Comparison of ENCODE assay signal across 23 mouse cellular contexts in the genomic region with DNA sequence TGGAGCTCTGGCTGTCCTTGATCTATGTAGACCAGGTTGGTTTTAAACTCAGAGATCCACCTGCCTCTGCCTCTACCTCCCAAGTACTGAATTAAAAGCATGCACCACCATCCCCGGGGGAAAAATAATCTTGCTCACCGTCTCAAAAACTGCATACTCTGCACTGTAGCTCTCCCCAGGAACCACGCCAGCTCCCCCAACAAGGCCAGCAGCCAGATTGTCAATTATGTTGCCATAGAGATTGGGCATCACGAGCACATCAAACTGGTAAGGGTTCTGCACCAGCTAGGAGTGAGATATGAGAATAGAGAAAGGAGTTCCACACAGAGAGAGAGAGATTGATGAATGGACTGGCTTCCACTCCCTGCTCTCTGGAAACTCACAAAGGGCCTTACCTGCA. TPM values are rescaled to one million over a fixed set of nuclear protein-coding genes. Genes with fewer than 3 reads are reported as not detected.
A peak's percentile ranks its signal among the peaks of the same experiment; 100 is the strongest.
DNase-seq lines count a peak whose midpoint lies in the region; ATAC-seq and TF ChIP-seq lines count a peak whose summit lies in the region.
"Had no signal": no experiment of that assay in that cellular context is flagged by ENCODE, and none has a peak within 500 bp of the region (broad histone marks: within the 10 kb centered on the region; RNA-seq: fewer than 3 reads in every experiment).

No protein-coding gene starts in this region.

- TF ChIP-seq CTCF in brain, embryonic 14.5 days (IDR thresholded peaks at IDR 0.05; ENCODE audit: borderline replicate concordance, extremely low read depth, insufficient read depth, insufficient read length), result no peak

- WGBS in forebrain, embryonic 14.5 days, result 59% methylated on average over 4 of the region's 4 CpGs
- WGBS in forebrain, embryonic 16.5 days, result 48% methylated on average over 4 of the region's 4 CpGs
- 84% methylated on average over 4 of the region's 4 CpGs for WGBS in midbrain, embryonic 13.5 days

- H3K27me3 ChIP-seq in forebrain, embryonic 14.5 days (replicated peaks; ENCODE audit: control insufficient read depth, insufficient read depth, low read length), result no peaks in the 10 kb centered on the region
- H3K27me3 ChIP-seq in forebrain, embryonic 16.5 days (replicated peaks; ENCODE audit: control insufficient read depth, insufficient read depth, low read length), result no peaks in the 10 kb centered on the region
- H3K27me3 ChIP-seq in midbrain, embryonic 13.5 days, result no peaks in the 10 kb centered on the region
- H3K27me3 ChIP-seq: embryonic facial prominence, embryonic 12.5 days; heart, embryonic 15.5 days; limb, embryonic 15.5 days; liver, embryonic 15.5 days had no signal

- DNase-seq in forebrain, embryonic 14.5 days (ENCODE audit: low spot score), result peak; percentile 38
- DNase-seq in 3T3-L1 (ENCODE audit: low read depth, low spot score), result peak; percentile 40
- DNase-seq in brain, embryonic 14.5 days (ENCODE audit: low read depth), result peak; percentile 29
- DNase-seq in layer of hippocampus, adult 9-11 months, result peak; percentile 70
- no peak for DNase-seq in lung, postnatal 36 days
- no peak for DNase-seq in retina, postnatal 1 day
- DNase-seq: adrenal gland, adult 2 months; cerebellum, adult 8-10 months; embryo, embryonic 11 days; gastrocnemius, postnatal 14 days; kidney, adult 18-20 months; kidney, postnatal 36 days; lung, embryonic 14.5 days had no signal

- no peak overlapping the region for H3K4me3 ChIP-seq in forebrain, embryonic 14.5 days (ENCODE audit: low read depth, low read length)
- H3K4me3 ChIP-seq in forebrain, embryonic 16.5 days (replicated peaks; ENCODE audit: low read length), result no peak overlapping the region
- H3K4me3 ChIP-seq in midbrain, embryonic 13.5 days (replicated peaks), result no peak overlapping the region
- H3K4me3 ChIP-seq: embryonic facial prominence, embryonic 12.5 days; heart, embryonic 15.5 days; limb, embryonic 10.5 days; limb, embryonic 15.5 days; liver, embryonic 15.5 days had no signal

- no peak overlapping the region for H3K27ac ChIP-seq in forebrain, embryonic 14.5 days (ENCODE audit: low read depth, low read length)
- no peak overlapping the region for H3K27ac ChIP-seq in forebrain, embryonic 16.5 days (ENCODE audit: low read length)
- no peak overlapping the region for H3K27ac ChIP-seq in midbrain, embryonic 13.5 days
- H3K27ac ChIP-seq: embryonic facial prominence, embryonic 12.5 days; heart, embryonic 15.5 days; limb, embryonic 10.5 days; limb, embryonic 15.5 days had no signal

- H3K4me1 ChIP-seq in forebrain, embryonic 14.5 days (ENCODE audit: control insufficient read depth, insufficient read depth, low read length), result peaks cover 3% of the 10 kb centered on the region; the same call in 1 of the 2 replicates
- H3K4me1 ChIP-seq in forebrain, embryonic 16.5 days (replicated peaks; ENCODE audit: control insufficient read depth, insufficient read depth, low read length), result peaks cover 25% of the 10 kb centered on the region
- H3K4me1 ChIP-seq in midbrain, embryonic 13.5 days (replicated peaks), result peaks cover 34% of the 10 kb centered on the region

- H3K4me2 ChIP-seq in forebrain, embryonic 14.5 days (ENCODE audit: low read length), result no peak overlapping the region
- H3K4me2 ChIP-seq in forebrain, embryonic 16.5 days (ENCODE audit: low read length), result no peak overlapping the region
- no peak overlapping the region for H3K4me2 ChIP-seq in midbrain, embryonic 13.5 days (replicated peaks)
- H3K4me2 ChIP-seq: embryonic facial prominence, embryonic 12.5 days; heart, embryonic 15.5 days; limb, embryonic 15.5 days; liver, embryonic 15.5 days; lung, embryonic 14.5 days; midbrain, embryonic 11.5 days had no signal

- TF ChIP-seq POLR2A in brain, embryonic 14.5 days (IDR thresholded peaks at IDR 0.05; ENCODE audit: borderline replicate concordance, extremely low read depth, insufficient read depth, insufficient read length, poor library complexity, severe bottlenecking), result no peak

- H3K9me3 ChIP-seq in forebrain, embryonic 14.5 days (replicated peaks; ENCODE audit: control insufficient read depth, low read length), result no peaks in the 10 kb centered on the region
- no peaks in the 10 kb centered on the region for H3K9me3 ChIP-seq in forebrain, embryonic 16.5 days (ENCODE audit: control insufficient read depth, low read length)
- H3K9me3 ChIP-seq in midbrain, embryonic 13.5 days, result no peaks in the 10 kb centered on the region
- H3K9me3 ChIP-seq: embryonic facial prominence, embryonic 12.5 days; heart, embryonic 15.5 days; limb, embryonic 10.5 days; limb, embryonic 15.5 days; liver, embryonic 15.5 days had no signal

- no peak overlapping the region for H3K9ac ChIP-seq in forebrain, embryonic 14.5 days (ENCODE audit: low read length)
- no peak overlapping the region for H3K9ac ChIP-seq in forebrain, embryonic 16.5 days (replicated peaks; ENCODE audit: low read depth, low read length)
- H3K9ac ChIP-seq in midbrain, embryonic 13.5 days (replicated peaks), result no peak overlapping the region
- H3K9ac ChIP-seq: embryonic facial prominence, embryonic 12.5 days; heart, embryonic 15.5 days; limb, embryonic 15.5 days; liver, embryonic 15.5 days; lung, embryonic 14.5 days had no signal

- no peak for ATAC-seq in forebrain, embryonic 14.5 days
- no peak for ATAC-seq in forebrain, embryonic 16.5 days
- no peak for ATAC-seq in midbrain, embryonic 13.5 days
- ATAC-seq: activated CD4-positive, CD25-positive, alpha-beta regulatory T cell, adult 4 months; hindbrain, embryonic 16.5 days had no signal

- peaks cover 61% of the 10 kb centered on the region for H3K36me3 ChIP-seq in forebrain, embryonic 14.5 days (ENCODE audit: control insufficient read depth, insufficient read depth, low read length)
- peaks cover 39% of the 10 kb centered on the region for H3K36me3 ChIP-seq in forebrain, embryonic 16.5 days (ENCODE audit: control insufficient read depth, insufficient read depth)
- H3K36me3 ChIP-seq in midbrain, embryonic 13.5 days, result peaks cover 57% of the 10 kb centered on the region

RNA-seq across cellular contexts. Expression of a gene that starts 3.5 kb away (rescaled TPM):
- 178 and 184 TPM in 2 replicates for polyA plus RNA-seq in forebrain, embryonic 14.5 days (2014; fragmentation: Nextera tagmentation; extraction: Ambion mirVana)
- polyA plus RNA-seq in forebrain, embryonic 16.5 days (2015; fragmentation: Nextera tagmentation; extraction: Ambion mirVana), result 176 and 179 TPM in 2 replicates
- 162 and 203 TPM in 2 replicates for polyA plus RNA-seq in brain, embryonic 14.5 days (2012; rRNA removed)
- 154 and 165 TPM in 2 replicates for polyA plus RNA-seq in midbrain, embryonic 13.5 days (2015; fragmentation: Nextera tagmentation; extraction: Ambion mirVana)

RNA-seq across cellular contexts. Expression of a gene that starts 6.6 kb away (rescaled TPM):
- 264 and 265 TPM in 2 replicates for polyA plus RNA-seq in forebrain, embryonic 14.5 days (2014; fragmentation: Nextera tagmentation; extraction: Ambion mirVana)
- 287 and 297 TPM in 2 replicates for polyA plus RNA-seq in forebrain, embryonic 16.5 days (2015; fragmentation: Nextera tagmentation; extraction: Ambion mirVana)
- polyA plus RNA-seq in brain, embryonic 14.5 days (2012; rRNA removed), result 213 and 300 TPM in 2 replicates
- polyA plus RNA-seq in midbrain, embryonic 13.5 days (2015; fragmentation: Nextera tagmentation; extraction: Ambion mirVana), result 246 and 261 TPM in 2 replicates

RNA-seq across cellular contexts. Expression of a gene that starts 14.2 kb away (rescaled TPM):
- 2.1 and 2.4 TPM in 2 replicates for polyA plus RNA-seq in forebrain, embryonic 14.5 days (2014; fragmentation: Nextera tagmentation; extraction: Ambion mirVana)
- 2.7 and 3.7 TPM in 2 replicates for polyA plus RNA-seq in forebrain, embryonic 16.5 days (2015; fragmentation: Nextera tagmentation; extraction: Ambion mirVana)
- 24.3 and 24.9 TPM in 2 replicates for polyA plus RNA-seq in brain, embryonic 14.5 days (2012; rRNA removed)
- 2.1 and 2.7 TPM in 2 replicates for polyA plus RNA-seq in midbrain, embryonic 13.5 days (2015; fragmentation: Nextera tagmentation; extraction: Ambion mirVana)
- polyA plus RNA-seq: activated CD4-positive, CD25-positive, alpha-beta regulatory T cell, adult 4 months had no signal

Comparison
In these comparisons a context has a peak if more than half of its experiments do, and no peak if none do; other contexts are left out.
1. DNase-seq: peak in forebrain, embryonic 14.5 days (single experiment), 3T3-L1 (single experiment), brain, embryonic 14.5 days (single experiment) and layer of hippocampus, adult 9-11 months (single experiment); none in lung, postnatal 36 days (single experiment) and retina, postnatal 1 day (single experiment).